Mouse (Mus musculus) thymus, adult 2 months (tissue): ENCODE results near the gene Dclre1c.

Source experiments
- CTCF ChIP-seq: fragments of 200-500 bp; IDR thresholded peaks from 2 replicates; pipeline ENCODE4 v1.5.1; 2012; ENCODE audit warnings: mild to moderate bottlenecking, control low read depth, low read length, moderate library complexity, borderline replicate concordance; ENCODE audit not compliant: control insufficient read depth, poor library complexity, insufficient read depth; ENCODE audit errors: extremely low read depth
- POLR2A ChIP-seq: fragments of 200-500 bp; IDR thresholded peaks from 2 replicates; pipeline ENCODE4 v1.6.1; 2012; ENCODE audit warnings: mild to moderate bottlenecking, low read length, control low read depth, moderate library complexity; ENCODE audit not compliant: control insufficient read depth, poor library complexity, insufficient read depth; ENCODE audit errors: extremely low read depth

- no peak for TF ChIP-seq CTCF
- no peak for TF ChIP-seq POLR2A
Measured at GRCm38 (mm10) chr2:3414241-3414640, 9.7 kb upstream of the Dclre1c start.
